Mouse (Mus musculus) embryonic facial prominence, embryonic 11.5 days (tissue): ENCODE measurements around the gene Uqcr11. TPM values are rescaled to one million over a fixed set of nuclear protein-coding genes. Genes with fewer than 3 reads are reported as not detected.

Experiments used
- ATAC-seq: fragments of 200-750 bp; cut with Nextera tagmentation; replicated peaks from 2 replicates; pipeline ENCODE4 v1.8.0; 2017; ENCODE audit warnings: low read depth; ENCODE audit not compliant: insufficient number of reproducible peaks, low FRiP score, low TSS enrichment
- DNase-seq: peaks from one replicate; pipeline ENCODE4 v3.0.0-alpha.2; 2015; ENCODE audit warnings: low spot score
- H3K27ac ChIP-seq: fragments of 300-500 bp; sonication (generic); replicated peaks from 2 replicates; pipeline ENCODE4 v1.5.1; 2014; ENCODE audit warnings: mild to moderate bottlenecking, low read depth, low read length, control low read depth
- H3K27me3 ChIP-seq: fragments of 300-500 bp; sonication (generic); 2 replicates; pipeline ENCODE4 v1.6.1; 2014; ENCODE audit warnings: mild to moderate bottlenecking, low read length, moderate library complexity, mixed read lengths; ENCODE audit not compliant: control insufficient read depth, insufficient read depth
- H3K36me3 ChIP-seq: fragments of 300-500 bp; sonication (generic); replicated peaks from 2 replicates; pipeline ENCODE4 v1.6.1; 2014; ENCODE audit warnings: low read depth, mild to moderate bottlenecking, low read length, moderate library complexity, mixed read lengths; ENCODE audit not compliant: control insufficient read depth, insufficient read depth
- H3K4me1 ChIP-seq: fragments of 300-500 bp; sonication (generic); 2 replicates; pipeline ENCODE4 v1.6.1; 2014; ENCODE audit warnings: low read length, mixed read lengths; ENCODE audit not compliant: control insufficient read depth, insufficient read depth
- H3K4me2 ChIP-seq: fragments of 300-500 bp; sonication (generic); 2 replicates; pipeline ENCODE4 v1.6.1; 2014; ENCODE audit warnings: low read depth, mild to moderate bottlenecking, control low read depth, low read length, moderate library complexity
- H3K4me3 ChIP-seq: fragments of 300-500 bp; sonication (generic); 2 replicates; pipeline ENCODE4 v1.5.1; 2014; ENCODE audit warnings: low read depth, low read length, control low read depth
- H3K9ac ChIP-seq: fragments of 300-500 bp; sonication (generic); replicated peaks from 2 replicates; pipeline ENCODE4 v1.6.1; 2014; ENCODE audit warnings: mild to moderate bottlenecking, control low read depth, low read length
- H3K9me3 ChIP-seq: fragments of 300-500 bp; sonication (generic); replicated peaks from 2 replicates; pipeline ENCODE4 v1.6.1; 2016; ENCODE audit warnings: mild to moderate bottlenecking, low read length, inconsistent platforms, mixed read lengths; ENCODE audit not compliant: control insufficient read depth
- WGBS: fragments of 180-500 bp; shearing (Covaris S2); extraction: QIAGEN DNeasy Blood & Tissue Kit; methylation state at CpG from one replicate; pipeline ENCODE4 v1.1.7; 2014; 5-methylcytosine and 5-hydroxymethylcytosine counted together
- polyA plus RNA-seq: library from polyadenylated mRNA; unstranded; fragments of >200 nt; fragmentation: Nextera tagmentation; extraction: Ambion mirVana; gene quantifications from 2 replicates; pipeline ENCODE4 v1.2.1, GENCODE M21; 2014

Gene Uqcr11
- polyA plus RNA-seq, 1 experiment from 2014 or later = 377 TPM

DNA sequence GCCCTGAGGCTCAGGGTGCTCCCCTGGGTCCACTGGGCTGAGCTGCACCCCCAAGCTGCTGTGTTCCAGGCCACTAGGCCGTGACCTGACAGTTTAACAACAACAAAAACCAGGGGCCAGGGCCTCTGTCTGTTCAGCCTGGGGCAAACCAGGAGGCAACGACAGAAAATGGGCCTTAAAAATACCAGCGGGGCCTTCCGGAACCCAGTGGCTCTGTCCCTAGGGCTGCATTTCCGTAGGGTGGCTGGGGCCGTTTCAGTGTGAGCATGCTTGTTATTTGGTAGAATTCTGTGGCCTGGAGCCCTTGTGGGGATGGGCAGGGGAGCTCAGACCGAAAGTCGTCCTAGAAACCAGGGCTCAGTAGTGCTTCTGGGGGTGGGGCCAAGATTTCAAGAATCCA lies 23.2 kb upstream of the Uqcr11 start:
- Histone ChIP-seq H3K9ac (no peak overlapping the region), H3K36me3 (peaks cover 48% of the 10 kb centered on the region), H3K4me1 (no peaks in the 10 kb centered on the region; the same call in 1 of the 2 replicates), H3K27me3 (no peaks in the 10 kb centered on the region), H3K27ac (no peak overlapping the region), H3K4me2 (no peak overlapping the region), H3K9me3 (no peaks in the 10 kb centered on the region), H3K4me3 (no peak overlapping the region)
- ATAC-seq (no peak), DNase-seq (no peak)
- WGBS = 83% methylated on average over 8 of the region's 8 CpGs

GRCm38 (mm10) chr10:80425041-80425440 lies 18.4 kb upstream of the Uqcr11 start:
- WGBS = 95% methylated on average over 3 of the region's 3 CpGs
- Histone ChIP-seq H3K9me3 (no peaks in the 10 kb centered on the region), H3K4me3 (no peak overlapping the region), H3K9ac (no peak overlapping the region), H3K4me2 (no peak overlapping the region), H3K27ac (no peak overlapping the region), H3K27me3 (no peaks in the 10 kb centered on the region), H3K4me1 (no peaks in the 10 kb centered on the region; the same call in 1 of the 2 replicates), H3K36me3 (peaks cover 59% of the 10 kb centered on the region)
- no peak for DNase-seq
- ATAC-seq = no peak

- Histone ChIP-seq H3K4me2 (no peak overlapping the region), H3K27ac (no peak overlapping the region), H3K9ac (no peak overlapping the region), H3K9me3 (no peaks in the 10 kb centered on the region), H3K27me3 (no peaks in the 10 kb centered on the region), H3K4me3 (no peak overlapping the region), H3K4me1 (no peaks in the 10 kb centered on the region), H3K36me3 (peaks cover 60% of the 10 kb centered on the region)
- WGBS = 58% methylated on average over 4 of the region's 4 CpGs
- ATAC-seq = no peak
- DNase-seq = peak; percentile 36
Observed at GRCm38 (mm10) chr10:80423562-80423961, 16.9 kb upstream of the Uqcr11 start.

- WGBS = 90% methylated on average over 9 of the region's 9 CpGs
- Histone ChIP-seq H3K9ac (no peak overlapping the region), H3K9me3 (no peaks in the 10 kb centered on the region), H3K27me3 (no peaks in the 10 kb centered on the region), H3K4me3 (no peak overlapping the region), H3K4me2 (no peak overlapping the region), H3K36me3 (peaks cover 53% of the 10 kb centered on the region), H3K27ac (no peak overlapping the region), H3K4me1 (no peaks in the 10 kb centered on the region)
- no peak for ATAC-seq
- DNase-seq = no peak
Observed at GRCm38 (mm10) chr10:80421651-80422472, 15.2 kb upstream of the Uqcr11 start.

DNA sequence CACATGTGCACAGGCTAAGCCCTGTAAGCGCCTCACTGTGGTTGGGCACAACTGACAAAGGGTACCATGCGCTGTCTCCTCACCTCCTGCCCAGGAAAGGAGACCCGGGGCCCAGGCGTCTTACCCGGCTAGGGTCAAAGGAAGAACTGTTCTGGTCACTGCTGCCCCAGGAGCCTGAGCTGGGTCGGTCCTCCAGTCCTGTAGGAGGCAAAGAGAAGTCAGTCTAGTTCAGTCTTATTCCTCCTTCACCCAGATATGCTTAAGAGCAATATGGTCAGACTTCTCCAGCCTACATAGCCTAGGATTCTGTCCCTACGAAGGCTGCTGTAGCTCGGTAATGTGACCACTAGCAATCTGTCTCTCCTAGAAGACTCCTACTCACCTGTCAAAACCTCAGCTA lies 14.6 kb upstream of the Uqcr11 start:
- Histone ChIP-seq H3K9ac (no peak overlapping the region), H3K9me3 (no peaks in the 10 kb centered on the region), H3K4me1 (no peaks in the 10 kb centered on the region), H3K27me3 (no peaks in the 10 kb centered on the region), H3K36me3 (peaks cover 53% of the 10 kb centered on the region), H3K4me3 (no peak overlapping the region), H3K4me2 (no peak overlapping the region), H3K27ac (no peak overlapping the region)
- ATAC-seq (no peak), DNase-seq (no peak)
- WGBS = 93% methylated on average over 8 of the region's 8 CpGs

GRCm38 (mm10) chr10:80420729-80421128 lies 14.1 kb upstream of the Uqcr11 start:
- no peak overlapping the region for H3K27ac ChIP-seq
- ATAC-seq (no peak), DNase-seq (no peak)
- no peak overlapping the region for H3K9ac ChIP-seq
- no peaks in the 10 kb centered on the region for H3K27me3 ChIP-seq
- H3K4me3 ChIP-seq = no peak overlapping the region
- H3K4me1 ChIP-seq = no peaks in the 10 kb centered on the region
- peaks cover 56% of the 10 kb centered on the region for H3K36me3 ChIP-seq
- H3K4me2 ChIP-seq = no peak overlapping the region
- WGBS = 91% methylated on average over 10 of the region's 10 CpGs
- H3K9me3 ChIP-seq = no peaks in the 10 kb centered on the region

DNA sequence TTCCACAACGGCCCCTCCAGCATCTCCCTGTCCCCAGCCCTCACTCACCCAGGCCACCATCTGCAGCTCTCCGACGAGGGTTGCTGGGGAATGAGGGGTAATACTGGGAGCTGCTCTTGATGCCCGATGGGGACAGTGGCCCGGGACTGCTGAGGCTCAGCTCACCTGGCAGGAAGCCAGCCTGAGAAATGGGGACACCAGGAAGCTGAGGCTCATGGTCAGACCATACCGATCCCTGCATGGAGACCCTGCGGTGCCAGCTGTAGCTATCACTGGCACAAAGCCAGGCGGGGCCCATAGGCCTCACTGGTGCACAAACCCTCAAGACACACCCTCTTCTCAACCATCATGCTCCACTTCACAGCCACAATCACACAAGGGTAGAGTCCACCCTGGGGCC lies 12.8 kb upstream of the Uqcr11 start:
- H3K4me1 ChIP-seq = no peaks in the 10 kb centered on the region
- no peaks in the 10 kb centered on the region for H3K9me3 ChIP-seq
- H3K36me3 ChIP-seq = peaks cover 56% of the 10 kb centered on the region
- H3K27ac ChIP-seq = no peak overlapping the region
- H3K9ac ChIP-seq = no peak overlapping the region
- ATAC-seq = no peak
- H3K27me3 ChIP-seq = no peaks in the 10 kb centered on the region
- H3K4me2 ChIP-seq = no peak overlapping the region
- no peak for DNase-seq
- 86% methylated on average over 8 of the region's 8 CpGs for WGBS
- H3K4me3 ChIP-seq = no peak overlapping the region

DNA sequence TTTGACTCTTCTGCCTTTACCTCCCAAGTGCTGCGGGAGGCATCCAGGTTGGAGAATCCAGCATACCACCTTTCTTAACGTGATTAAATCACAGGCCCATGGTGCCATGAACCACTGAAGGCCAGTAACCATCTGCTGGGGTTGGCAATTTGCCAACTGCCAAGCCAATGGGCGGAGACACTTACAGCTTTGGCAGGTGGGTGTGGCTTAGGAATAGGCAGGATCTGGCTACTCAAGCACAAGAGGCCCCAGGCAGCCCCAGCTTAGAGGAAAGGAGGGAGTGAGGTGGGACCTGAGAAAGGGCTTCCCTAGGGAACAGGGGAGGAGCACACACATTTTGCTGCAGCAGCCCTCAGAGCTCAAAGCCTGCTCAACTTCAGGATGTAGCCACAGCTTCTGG lies 11.7 kb upstream of the Uqcr11 start:
- H3K27me3 ChIP-seq = no peaks in the 10 kb centered on the region
- peaks cover 62% of the 10 kb centered on the region for H3K36me3 ChIP-seq
- H3K9ac ChIP-seq = no peak overlapping the region
- ATAC-seq = no peak
- H3K4me2 ChIP-seq = no peak overlapping the region
- 78% methylated on average over 3 of the region's 3 CpGs for whole genome bisulfite sequencing
- no peaks in the 10 kb centered on the region for H3K4me1 ChIP-seq
- no peaks in the 10 kb centered on the region for H3K9me3 ChIP-seq
- H3K27ac ChIP-seq = no peak overlapping the region
- no peak overlapping the region for H3K4me3 ChIP-seq
- DNase-seq = no peak
